Mouse (Mus musculus) liver, postnatal 0 days (tissue): ENCODE data around the gene Def8. TPM values are rescaled to one million over a fixed set of nuclear protein-coding genes. Genes with fewer than 3 reads are reported as not detected.
"Not testable (repeated sequence)": the region's sequence is repeated elsewhere in the genome, so short reads cannot be mapped to it uniquely, and the experiment has no call there.

Experiments
- ATAC-seq: fragments of 200-750 bp; cut with Nextera tagmentation; 2 replicates; pipeline ENCODE4 v1.8.0; 2017; ENCODE audit warnings: mild to moderate bottlenecking, moderate library complexity
- DNase-seq: peaks from one replicate; pipeline ENCODE4 v3.0.0-alpha.2; 2016
- H3K27ac ChIP-seq: fragments of 300-500 bp; sonication (generic); 2 replicates; pipeline ENCODE4 v1.5.1; 2014; ENCODE audit warnings: antibody characterized with exemption, moderate library complexity, mild to moderate bottlenecking, low read depth
- H3K27me3 ChIP-seq: fragments of 300-500 bp; sonication (generic); 2 replicates; pipeline ENCODE4 v1.6.1; 2014; ENCODE audit warnings: low read length, control low read depth, mixed read lengths; ENCODE audit not compliant: insufficient read depth
- H3K36me3 ChIP-seq: fragments of 300-500 bp; sonication (generic); replicated peaks from 2 replicates; pipeline ENCODE4 v1.6.1; 2014; ENCODE audit warnings: mild to moderate bottlenecking, control low read depth, low read length, moderate library complexity, mixed read lengths; ENCODE audit not compliant: insufficient read depth
- H3K4me1 ChIP-seq: fragments of 300-500 bp; sonication (generic); 2 replicates; pipeline ENCODE4 v1.6.1; 2014; ENCODE audit warnings: antibody characterized with exemption, mild to moderate bottlenecking, control low read depth; ENCODE audit not compliant: insufficient read depth
- H3K4me2 ChIP-seq: fragments of 300-500 bp; sonication (generic); 2 replicates; pipeline ENCODE4 v1.6.1; 2014; ENCODE audit warnings: low read depth, mild to moderate bottlenecking, low read length, moderate library complexity, mixed read lengths
- H3K4me3 ChIP-seq: fragments of 300-500 bp; sonication (generic); 2 replicates; pipeline ENCODE4 v1.5.1; 2014; ENCODE audit warnings: low read depth, low read length
- H3K9ac ChIP-seq: fragments of 300-500 bp; sonication (generic); replicated peaks from 2 replicates; pipeline ENCODE4 v1.6.1; 2014; ENCODE audit warnings: mild to moderate bottlenecking, moderate library complexity
- H3K9me3 ChIP-seq: fragments of 300-500 bp; sonication (generic); 2 replicates; pipeline ENCODE4 v1.6.1; 2016; ENCODE audit warnings: mild to moderate bottlenecking, control low read depth, low read length, mixed read lengths
- CTCF ChIP-seq: sonication (generic); IDR thresholded peaks from 2 replicates; pipeline ENCODE4 v1.5.1; 2016; ENCODE audit warnings: antibody characterized with exemption, low read depth
- EP300 ChIP-seq: IDR thresholded peaks from 2 replicates; pipeline ENCODE4 v1.6.1; 2016; ENCODE audit warnings: antibody characterized with exemption, low read depth, mild to moderate bottlenecking
- WGBS: fragments of 180-500 bp; shearing (Covaris S2); extraction: QIAGEN DNeasy Blood & Tissue Kit; methylation state at CpG from one replicate; pipeline ENCODE4 v1.1.7; 2014; ENCODE audit not compliant: insufficient replicate concordance; 5-methylcytosine and 5-hydroxymethylcytosine counted together
- polyA plus RNA-seq: library from polyadenylated mRNA; unstranded; fragments of >200 nt; fragmentation: Nextera tagmentation; extraction: Ambion mirVana; gene quantifications from 2 replicates; pipeline ENCODE4 v1.2.1, GENCODE M21; 2015

The Def8 gene
- polyA plus RNA-seq, 1 experiment from 2014 or later: 11.6 TPM

DNA sequence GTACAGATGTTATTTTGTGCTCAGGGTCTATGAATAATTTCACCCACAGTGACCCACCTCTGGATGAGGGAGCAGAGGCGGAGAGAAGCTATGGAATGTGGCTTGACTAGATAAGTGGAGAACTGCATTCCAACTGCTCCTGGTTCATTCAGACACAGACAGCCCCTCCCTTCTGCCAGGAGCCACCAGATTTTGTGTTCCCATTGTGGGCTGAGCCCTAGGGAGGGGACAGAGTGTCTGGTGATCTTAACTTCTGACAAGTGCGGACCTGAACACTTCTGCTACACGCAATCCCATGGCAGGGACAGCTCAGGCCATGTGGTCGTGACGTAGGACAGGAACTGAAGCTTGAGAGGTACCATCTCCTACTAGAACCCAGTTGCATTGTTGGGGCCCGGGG is 23.5 kb downstream of the Def8 start:
- Histone ChIP-seq H3K27me3 (no peaks in the 10 kb centered on the region), H3K4me1 (peaks cover 16% of the 10 kb centered on the region), H3K36me3 (0 out of 2 replicates have a peak, but pooled peaks cover 3% of the 10 kb centered on the region), H3K27ac (no peak overlapping the region), H3K4me3 (no peak overlapping the region), H3K9me3 (no peaks in the 10 kb centered on the region), H3K9ac (no peak overlapping the region), H3K4me2 (no peak overlapping the region)
- TF ChIP-seq EP300: no peak
- TF ChIP-seq CTCF: no peak
- 81% methylated on average over 6 of the region's 6 CpGs for WGBS
- ATAC-seq (no peak), DNase-seq (no peak)

DNA sequence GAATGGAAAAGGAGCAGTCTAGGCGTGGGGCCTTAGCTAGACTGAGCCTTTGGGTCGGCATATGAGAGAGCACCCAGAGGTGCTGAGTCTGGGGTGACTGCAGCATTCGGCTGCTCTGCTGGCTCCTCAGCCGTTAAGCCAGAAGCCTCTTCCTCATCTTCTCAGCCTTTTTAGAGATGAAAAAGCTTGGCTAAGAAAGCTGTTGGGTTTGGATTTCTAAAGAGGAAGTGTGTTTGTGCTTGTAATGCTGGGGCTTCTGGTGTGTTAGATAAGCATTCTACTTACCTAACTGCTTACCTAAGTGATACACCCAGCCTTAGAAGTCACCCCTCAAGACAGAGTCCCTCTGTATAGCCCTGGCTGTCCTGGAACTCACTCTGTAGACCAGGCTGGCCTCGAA is 27.5 kb downstream of the Def8 start:
- DNase-seq (no peak), ATAC-seq (peak; percentile 61)
- Histone ChIP-seq H3K9me3 (no peaks in the 10 kb centered on the region), H3K9ac (no peak overlapping the region), H3K4me1 (0 out of 2 replicates have a peak, but pooled peaks cover 2% of the 10 kb centered on the region), H3K27ac (peak overlapping the region; percentile 24), H3K27me3 (no peaks in the 10 kb centered on the region), H3K4me3 (no peak overlapping the region), H3K36me3 (peaks cover 22% of the 10 kb centered on the region), H3K4me2 (no peak overlapping the region)
- TF ChIP-seq CTCF: no peak
- TF ChIP-seq EP300: peak; percentile 68; the same call in 1 of the 2 replicates
- 42% methylated on average over 5 of the region's 5 CpGs for WGBS

DNA sequence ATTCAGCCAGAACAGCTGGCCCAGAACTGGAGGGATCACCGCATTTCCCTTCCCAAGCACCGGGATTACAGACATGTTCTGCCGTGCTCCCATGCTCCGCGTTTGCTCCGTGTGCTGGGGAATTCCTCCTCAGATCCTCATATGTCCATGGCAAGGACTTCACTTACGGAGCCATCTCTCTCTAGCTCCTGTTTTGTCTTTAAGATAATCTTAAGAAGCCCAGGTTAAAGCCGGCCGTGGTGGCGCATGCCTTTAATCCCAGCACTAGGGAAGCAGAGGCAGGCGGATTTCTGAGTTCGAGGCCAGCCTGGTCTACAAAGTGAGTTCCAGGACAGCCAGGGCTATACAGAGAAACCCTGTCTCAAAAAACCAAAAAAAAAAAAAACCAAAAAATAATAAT is 28.4 kb downstream of the Def8 start:
- not testable (repeated sequence) for H3K4me3 ChIP-seq

DNA sequence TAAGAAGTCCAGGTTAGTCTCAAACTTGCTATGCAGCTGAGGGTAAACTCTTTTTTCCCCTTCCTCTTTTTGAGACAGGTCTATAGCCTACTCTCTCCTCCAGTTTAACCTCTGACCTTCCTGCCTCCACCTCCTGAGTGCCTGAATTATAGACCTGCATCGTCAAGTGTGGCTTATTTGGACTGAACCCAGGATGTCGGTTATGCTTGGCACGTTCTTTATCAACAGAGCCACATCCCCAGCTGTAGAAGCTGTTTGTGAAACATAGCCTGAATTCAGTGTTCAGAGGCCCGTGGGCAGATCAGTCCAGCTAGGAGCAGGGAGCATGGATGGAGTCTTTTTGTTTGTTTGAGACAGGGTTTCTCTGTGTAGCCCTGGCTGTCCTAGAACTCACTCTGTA is 28.8 kb downstream of the Def8 start:
- no peak overlapping the region for H3K27ac ChIP-seq
- no peak overlapping the region for H3K4me2 ChIP-seq
- 0 out of 2 replicates have a peak, but pooled peaks cover 2% of the 10 kb centered on the region for H3K4me1 ChIP-seq
- H3K9me3 ChIP-seq: no peaks in the 10 kb centered on the region
- WGBS: 41% methylated on average over 4 of the region's 4 CpGs
- no peak overlapping the region for H3K9ac ChIP-seq
- H3K4me3 ChIP-seq: no peak overlapping the region
- TF ChIP-seq EP300 (peak; percentile 66), CTCF (no peak)
- peaks cover 32% of the 10 kb centered on the region for H3K36me3 ChIP-seq
- DNase-seq: no peak
- no peaks in the 10 kb centered on the region for H3K27me3 ChIP-seq
- peak; percentile 48 for ATAC-seq

More for the DNA sequence above, 28.4 kb downstream of the Def8 start:
- not testable (repeated sequence) for DNase-seq, H3K9me3 ChIP-seq, H3K27me3 ChIP-seq, H3K4me1 ChIP-seq, H3K4me2 ChIP-seq, ATAC-seq, H3K9ac ChIP-seq
- Histone ChIP-seq H3K36me3 (peaks cover 28% of the 10 kb centered on the region), H3K27ac (0 out of 2 replicates have a peak overlapping the region, but pooled peaks have one; percentile 24)
- WGBS: 84% methylated on average over 12 of the region's 12 CpGs

DNA sequence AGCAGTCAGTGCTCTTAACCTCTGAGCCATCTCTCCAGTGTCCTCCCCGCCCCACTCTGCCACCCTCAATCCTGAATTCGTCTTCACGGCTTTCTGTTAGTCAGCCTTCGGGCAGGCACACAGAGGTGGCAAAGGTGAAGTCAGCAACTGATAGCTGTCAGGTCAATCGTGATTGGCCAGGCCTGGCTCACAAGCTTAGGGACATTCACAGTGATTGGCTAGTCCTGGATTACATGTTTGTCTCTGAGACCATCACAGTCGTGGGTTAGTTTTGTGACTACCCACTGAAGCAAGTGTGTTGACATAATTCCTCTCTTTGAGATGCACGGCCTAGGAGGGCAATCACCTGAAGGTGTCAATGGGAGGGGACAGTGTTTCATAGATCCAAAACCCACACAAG is 30.0 kb downstream of the Def8 start:
- Histone ChIP-seq H3K9ac (no peak overlapping the region), H3K4me3 (no peak overlapping the region), H3K27ac (no peak overlapping the region), H3K9me3 (no peaks in the 10 kb centered on the region), H3K27me3 (no peaks in the 10 kb centered on the region), H3K4me1 (0 out of 2 replicates have a peak, but pooled peaks cover 2% of the 10 kb centered on the region), H3K36me3 (peaks cover 42% of the 10 kb centered on the region), H3K4me2 (no peak overlapping the region)
- TF ChIP-seq CTCF: no peak
- TF ChIP-seq EP300: no peak
- DNase-seq (no peak), ATAC-seq (no peak)
- WGBS: 63% methylated on average over 7 of the region's 7 CpGs

DNA sequence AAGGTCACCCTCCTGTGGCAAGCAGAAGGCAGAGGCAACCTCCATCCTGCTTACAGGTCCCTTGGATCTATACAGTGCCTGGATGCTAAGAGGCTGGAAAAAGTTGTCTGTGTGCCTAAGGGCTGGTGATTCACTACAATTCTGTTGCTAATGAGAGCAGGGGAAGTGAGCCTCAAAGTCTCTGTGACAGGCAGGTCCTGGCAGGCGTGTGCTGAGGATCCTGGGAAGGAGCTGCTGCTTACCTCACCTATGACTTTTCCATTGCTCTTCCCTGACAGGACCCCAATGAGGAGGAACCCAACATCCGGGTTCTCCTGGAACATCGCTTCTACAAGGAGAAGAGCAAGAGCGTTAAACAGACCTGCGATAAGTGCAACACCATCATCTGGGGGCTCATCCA is 30.6 kb downstream of the Def8 start:
- Histone ChIP-seq H3K4me3 (no peak overlapping the region), H3K9ac (no peak overlapping the region), H3K27ac (no peak overlapping the region), H3K4me2 (no peak overlapping the region), H3K4me1 (no peaks in the 10 kb centered on the region), H3K36me3 (peaks cover 47% of the 10 kb centered on the region), H3K9me3 (no peaks in the 10 kb centered on the region), H3K27me3 (no peaks in the 10 kb centered on the region)
- no peak for DNase-seq
- ATAC-seq: no peak
- WGBS: 79% methylated on average over 5 of the region's 5 CpGs
- TF ChIP-seq CTCF: no peak

DNA sequence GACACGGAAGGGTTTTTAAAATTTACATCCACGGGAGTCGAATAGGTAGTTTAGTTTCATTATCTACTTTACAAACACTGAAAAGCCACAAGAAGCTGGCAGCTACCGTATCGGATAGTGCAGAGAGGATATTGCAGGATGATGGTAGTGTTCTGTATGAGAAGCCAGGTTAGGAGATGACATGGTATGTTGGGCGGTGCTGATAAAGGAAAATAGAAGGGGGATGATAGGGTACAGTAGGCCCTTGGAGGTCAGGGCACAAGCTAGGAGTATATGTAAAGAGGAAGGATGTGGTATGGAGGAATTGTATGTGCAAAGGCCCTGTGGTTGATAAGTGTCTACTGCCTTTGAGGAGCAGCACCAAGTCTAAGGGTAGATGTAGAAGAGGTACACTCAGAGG is 31.2 kb downstream of the Def8 start:
- no peak for ATAC-seq

More for the DNA sequence above, 31.2 kb downstream of the Def8 start:
- no peak for TF ChIP-seq CTCF
- no peak for TF ChIP-seq EP300
- Histone ChIP-seq H3K9me3 (no peaks in the 10 kb centered on the region), H3K4me1 (no peaks in the 10 kb centered on the region), H3K27ac (no peak overlapping the region), H3K36me3 (peaks cover 46% of the 10 kb centered on the region), H3K4me2 (no peak overlapping the region), H3K27me3 (no peaks in the 10 kb centered on the region), H3K9ac (no peak overlapping the region), H3K4me3 (no peak overlapping the region)
- no peak for DNase-seq
- 65% methylated on average over 6 of the region's 6 CpGs for WGBS
